Mouse (Mus musculus) lung, postnatal 0 days (tissue): Measurements from ENCODE around the gene Hivep3.

Source experiments
- CTCF ChIP-seq: IDR thresholded peaks from 2 replicates; pipeline ENCODE4 v1.5.1; 2016; ENCODE audit warnings: antibody characterized with exemption, mild to moderate bottlenecking
- EP300 ChIP-seq: IDR thresholded peaks from 2 replicates; pipeline ENCODE4 v1.6.1; 2016; ENCODE audit warnings: antibody characterized with exemption, mild to moderate bottlenecking, control low read depth

DNA sequence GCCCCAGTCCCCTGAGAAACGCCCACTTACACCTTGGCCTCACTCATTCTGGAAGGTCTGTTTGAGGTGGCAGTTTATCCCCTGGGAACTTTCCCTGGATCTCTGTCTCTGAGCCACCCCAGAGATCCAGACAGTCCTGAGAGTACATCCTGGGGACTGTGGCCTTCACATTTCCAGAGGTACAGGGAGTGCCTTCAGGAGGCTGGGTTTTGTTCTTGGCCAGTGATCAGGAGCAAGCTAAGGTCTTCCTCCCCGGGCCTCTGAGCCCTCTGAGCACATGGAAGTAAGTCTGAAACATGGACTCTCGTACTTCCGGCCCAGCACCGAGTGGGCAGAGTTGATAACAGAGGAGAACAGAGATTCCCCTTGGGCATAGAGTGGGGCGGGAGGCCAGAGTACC is 391.1 kb downstream of the Hivep3 start:
- no peak for TF ChIP-seq CTCF
- TF ChIP-seq EP300 = no peak
